Mouse (Mus musculus) testis, adult 2 months (tissue): Measurements from ENCODE around the gene Napsa.

Experiments used
- CTCF ChIP-seq: fragments of 200-500 bp; IDR thresholded peaks from 2 replicates; pipeline ENCODE4 v1.5.1; 2012; ENCODE audit warnings: low read depth, mild to moderate bottlenecking, inconsistent platforms, low read length, moderate library complexity; ENCODE audit not compliant: control insufficient read depth, insufficient read depth, insufficient replicate concordance
- POLR2A ChIP-seq: fragments of 200-500 bp; IDR thresholded peaks from 2 replicates; pipeline ENCODE4 v1.6.1; 2012; ENCODE audit warnings: low read depth, mild to moderate bottlenecking, inconsistent platforms, low read length, moderate library complexity; ENCODE audit not compliant: control insufficient read depth

GRCm38 (mm10) chr7:44632676-44633075 lies 60.5 kb downstream of the Napsa start:
- TF ChIP-seq POLR2A = no peak
- no peak for TF ChIP-seq CTCF
